10 mouse cellular contexts compared by ENCODE assay signal in genomic region chr5:125243928-125244327, GRCm38 (mm10).
DNase-seq lines count a peak whose midpoint lies in the region; ATAC-seq and TF ChIP-seq lines count a peak whose summit lies in the region.
"Had no signal": no experiment of that assay in that cellular context is flagged by ENCODE, and none has a peak within 500 bp of the region (broad histone marks: within the 10 kb centered on the region; RNA-seq: fewer than 3 reads in every experiment).

No protein-coding gene starts in this region.

- no peaks in the 10 kb centered on the region for H3K9me3 ChIP-seq in hindbrain, postnatal 0 days (ENCODE audit: low read length)
- no peaks in the 10 kb centered on the region for H3K9me3 ChIP-seq in midbrain, embryonic 11.5 days (ENCODE audit: control insufficient read depth, low read length)

- peaks cover 12% of the 10 kb centered on the region for H3K4me1 ChIP-seq in hindbrain, postnatal 0 days (ENCODE audit: insufficient read depth, low read length)
- H3K4me1 ChIP-seq in midbrain, embryonic 11.5 days (ENCODE audit: control insufficient read depth, insufficient read depth, low read length) = peaks cover 31% of the 10 kb centered on the region

- H3K27ac ChIP-seq in hindbrain, postnatal 0 days = peak overlapping the region; percentile 85
- peak overlapping the region; percentile 90 for H3K27ac ChIP-seq in midbrain, embryonic 11.5 days (ENCODE audit: low read depth, low read length)

- 24% methylated on average over 6 of the region's 6 CpGs for WGBS in hindbrain, postnatal 0 days
- 42% methylated on average over 6 of the region's 6 CpGs for WGBS in midbrain, embryonic 11.5 days

- no peak for ATAC-seq in hindbrain, postnatal 0 days
- ATAC-seq in midbrain, embryonic 11.5 days (ENCODE audit: low FRiP score) = no peak
- ATAC-seq in megakaryocyte progenitor cell, adult 5-6 weeks (replicated peaks; ENCODE audit: poor library complexity) = no peak

- no peaks in the 10 kb centered on the region for H3K27me3 ChIP-seq in hindbrain, postnatal 0 days (ENCODE audit: insufficient read depth, low read length)
- H3K27me3 ChIP-seq in midbrain, embryonic 11.5 days (ENCODE audit: control insufficient read depth, insufficient read depth, low read length) = no peaks in the 10 kb centered on the region

- no peak overlapping the region for H3K4me2 ChIP-seq in hindbrain, postnatal 0 days (ENCODE audit: low read depth, low read length)
- no peak overlapping the region for H3K4me2 ChIP-seq in midbrain, embryonic 11.5 days
- H3K4me2 ChIP-seq: heart, embryonic 11.5 days had no signal

- no peaks in the 10 kb centered on the region for H3K36me3 ChIP-seq in hindbrain, postnatal 0 days (ENCODE audit: insufficient read depth, low read length)
- no peaks in the 10 kb centered on the region for H3K36me3 ChIP-seq in midbrain, embryonic 11.5 days (ENCODE audit: control insufficient read depth, insufficient read depth, low read length)

- TF ChIP-seq CTCF in hindbrain, postnatal 0 days (IDR thresholded peaks at IDR 0.05; ENCODE audit: low read depth) = no peak

- DNase-seq in gastrocnemius, postnatal 10 days = peak; percentile 54
- DNase-seq in gastrocnemius, postnatal 25 days = no peak
- DNase-seq in hindbrain, postnatal 0 days (ENCODE audit: low spot score) = peak; percentile 54
- no peak for DNase-seq in midbrain, embryonic 11.5 days (ENCODE audit: low spot score, missing footprints)
- peak; percentile 72 to 78 for DNase-seq in thymus, adult 18-20 months
- no peak for DNase-seq in urinary bladder, postnatal 4 days (ENCODE audit: low spot score in 2 of 2)
- DNase-seq in spleen, adult 18-20 months = no peak
- DNase-seq: lung, postnatal 36 days had no signal

- H3K9ac ChIP-seq in hindbrain, postnatal 0 days (replicated peaks; ENCODE audit: low read length) = no peak overlapping the region
- H3K9ac ChIP-seq in midbrain, embryonic 11.5 days (ENCODE audit: low read length) = 0 out of 2 replicates have a peak overlapping the region, but pooled peaks have one; percentile 7

- no peak overlapping the region for H3K4me3 ChIP-seq in hindbrain, postnatal 0 days (ENCODE audit: low read length)
- no peak overlapping the region for H3K4me3 ChIP-seq in midbrain, embryonic 11.5 days (ENCODE audit: low read depth, low read length)

Comparison
In these comparisons a context has a peak if more than half of its experiments do, and no peak if none do; other contexts are left out.
1. DNase-seq: peak in gastrocnemius, postnatal 10 days (single experiment), hindbrain, postnatal 0 days (single experiment) and thymus, adult 18-20 months (2 of 2); none in gastrocnemius, postnatal 25 days (single experiment), midbrain, embryonic 11.5 days (single experiment), urinary bladder, postnatal 4 days (0 of 2) and spleen, adult 18-20 months (0 of 2).